Comparison of ENCODE assay signal across 8 mouse cellular contexts in the genomic region with DNA sequence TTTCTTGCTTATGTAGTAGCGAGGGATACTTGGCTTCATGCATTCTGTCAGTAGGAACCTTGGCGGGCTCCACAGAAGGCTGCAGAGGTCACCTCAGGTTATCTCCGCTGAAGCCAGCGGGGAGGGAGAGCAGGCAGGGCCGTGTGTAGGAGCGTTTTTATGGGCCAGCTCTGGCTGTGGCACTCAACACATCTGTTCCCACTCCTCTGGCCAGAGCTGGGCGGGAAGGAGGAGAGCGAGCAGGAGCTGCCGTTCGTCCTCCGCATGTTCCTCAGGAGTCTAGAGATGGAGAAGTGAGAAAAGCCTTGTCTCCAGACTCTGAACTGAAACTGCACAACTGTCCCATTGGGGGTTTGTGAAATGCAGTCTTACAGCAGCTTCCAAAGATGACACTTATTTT.
DNase-seq lines count a peak whose midpoint lies in the region; ATAC-seq and TF ChIP-seq lines count a peak whose summit lies in the region.

No protein-coding gene starts in this region.

- DNase-seq in forebrain, embryonic 10.5 days (ENCODE audit: extremely low spot score, low spot score): no peak
- DNase-seq in forebrain, embryonic 14.5 days (ENCODE audit: low spot score): no peak
- peak; percentile 53 for DNase-seq in brain, adult 2 months (ENCODE audit: low read depth, low spot score)
- peak; percentile 66 to 81 for DNase-seq in heart, adult 2 months
- peak; percentile 67 for DNase-seq in liver, adult 2 months (ENCODE audit: extremely low read depth, low read depth, low spot score)
- no peak for DNase-seq in thymus, postnatal 14 days
- no peak for DNase-seq in layer of hippocampus, adult 8-10 months (ENCODE audit: low spot score in 2 of 2)
- no peak for DNase-seq in lung, postnatal 25 days (ENCODE audit: low spot score)

- H3K27me3 ChIP-seq in forebrain, embryonic 10.5 days (ENCODE audit: poor library complexity, severe bottlenecking): peaks cover 71% of the 10 kb centered on the region
- no peaks in the 10 kb centered on the region; the same call in 1 of the 2 replicates for H3K27me3 ChIP-seq in forebrain, embryonic 14.5 days (replicated peaks; ENCODE audit: control insufficient read depth, insufficient read depth, low read length)
- no peaks in the 10 kb centered on the region for H3K27me3 ChIP-seq in heart, adult 2 months (ENCODE audit: control insufficient read depth, insufficient read depth, low read length)
- H3K27me3 ChIP-seq in liver, adult 2 months (ENCODE audit: control insufficient read depth, insufficient read depth, low read length): no peaks in the 10 kb centered on the region

- H3K4me2 ChIP-seq in forebrain, embryonic 14.5 days (ENCODE audit: low read length): no peak overlapping the region

- H3K9ac ChIP-seq in forebrain, embryonic 14.5 days (ENCODE audit: low read length): no peak overlapping the region
- H3K9ac ChIP-seq in heart, adult 2 months (ENCODE audit: low read depth, low read length): peak overlapping the region; percentile 3
- H3K9ac ChIP-seq in liver, adult 2 months (ENCODE audit: low read depth, low read length): peak overlapping the region; percentile 54

- TF ChIP-seq CTCF in heart, adult 2 months (IDR thresholded peaks at IDR 0.05): no peak
- TF ChIP-seq CTCF in liver, adult 2 months (IDR thresholded peaks at IDR 0.05; ENCODE audit: low read depth, low read length): no peak

- no peak for ATAC-seq in forebrain, embryonic 14.5 days

- TF ChIP-seq POLR2A in heart, adult 2 months (IDR thresholded peaks at IDR 0.05; ENCODE audit: insufficient read depth, low read depth, low read length): no peak
- no peak for TF ChIP-seq POLR2A in liver, adult 2 months (IDR thresholded peaks at IDR 0.05; ENCODE audit: extremely low read depth, insufficient read depth, low read length)

- TF ChIP-seq EP300 in heart, adult 2 months (IDR thresholded peaks at IDR 0.05; ENCODE audit: insufficient read depth, low read depth, low read length): peak; percentile 59

- 0 out of 2 replicates have a peak overlapping the region, but pooled peaks have one; percentile 12 for H3K27ac ChIP-seq in forebrain, embryonic 10.5 days
- H3K27ac ChIP-seq in forebrain, embryonic 14.5 days (ENCODE audit: low read depth, low read length): no peak overlapping the region
- H3K27ac ChIP-seq in heart, adult 2 months: peak overlapping the region; percentile 3
- H3K27ac ChIP-seq in liver, adult 2 months (replicated peaks; ENCODE audit: insufficient read depth, low read depth, low read length): peak overlapping the region; percentile 60

- WGBS in forebrain, embryonic 10.5 days: 37% methylated on average over 11 of the region's 11 CpGs
- WGBS in forebrain, embryonic 14.5 days: 58% methylated on average over 11 of the region's 11 CpGs
- WGBS in heart, adult 2 months: 9% methylated on average over 11 of the region's 11 CpGs
- WGBS in liver, adult 2 months: 20% methylated on average over 11 of the region's 11 CpGs

- peaks cover 81% of the 10 kb centered on the region for H3K4me1 ChIP-seq in forebrain, embryonic 10.5 days
- H3K4me1 ChIP-seq in forebrain, embryonic 14.5 days (ENCODE audit: control insufficient read depth, insufficient read depth, low read length): peaks cover 13% of the 10 kb centered on the region
- peaks cover 27% of the 10 kb centered on the region for H3K4me1 ChIP-seq in heart, adult 2 months (ENCODE audit: control insufficient read depth, insufficient read depth, low read length)
- H3K4me1 ChIP-seq in liver, adult 2 months (ENCODE audit: control insufficient read depth, insufficient read depth, low read length): peaks cover 26% of the 10 kb centered on the region

- H3K79me2 ChIP-seq in heart, adult 2 months (replicated peaks; ENCODE audit: control insufficient read depth, insufficient read depth, low read length): peaks cover 6% of the 10 kb centered on the region
- H3K79me2 ChIP-seq in liver, adult 2 months (ENCODE audit: control insufficient read depth, insufficient read depth, low read length): peaks cover 32% of the 10 kb centered on the region

- intact Hi-C loops in heart, adult 2 months (cut with DNase I): loop anchor here (5.0 kb wide), 4 partner anchors 44 to 981 kb away; partner anchors contain the start of gene Irx5

- no peaks in the 10 kb centered on the region for H3K9me3 ChIP-seq in forebrain, embryonic 10.5 days
- no peaks in the 10 kb centered on the region for H3K9me3 ChIP-seq in forebrain, embryonic 14.5 days (replicated peaks; ENCODE audit: control insufficient read depth, low read length)

- H3K36me3 ChIP-seq in forebrain, embryonic 10.5 days (replicated peaks): no peaks in the 10 kb centered on the region
- no peaks in the 10 kb centered on the region for H3K36me3 ChIP-seq in forebrain, embryonic 14.5 days (ENCODE audit: control insufficient read depth, insufficient read depth, low read length)
- H3K36me3 ChIP-seq in heart, adult 2 months (ENCODE audit: control insufficient read depth, insufficient read depth, low read length): peaks cover 12% of the 10 kb centered on the region
- H3K36me3 ChIP-seq in liver, adult 2 months (ENCODE audit: control insufficient read depth, insufficient read depth, low read length): no peaks in the 10 kb centered on the region

- no peak overlapping the region for H3K4me3 ChIP-seq in forebrain, embryonic 10.5 days
- H3K4me3 ChIP-seq in forebrain, embryonic 14.5 days (ENCODE audit: low read depth, low read length): no peak overlapping the region
- no peak overlapping the region for H3K4me3 ChIP-seq in heart, adult 2 months
- peak overlapping the region; percentile 14; the same call in 1 of the 2 replicates for H3K4me3 ChIP-seq in liver, adult 2 months (ENCODE audit: insufficient read depth, low read depth, low read length)

Comparison
In these comparisons a context has a peak if more than half of its experiments do, and no peak if none do; other contexts are left out.
1. DNase-seq: peak in brain, adult 2 months (single experiment), heart, adult 2 months (2 of 2) and liver, adult 2 months (single experiment); none in forebrain, embryonic 10.5 days (single experiment), forebrain, embryonic 14.5 days (single experiment), thymus, postnatal 14 days (single experiment), layer of hippocampus, adult 8-10 months (0 of 2) and lung, postnatal 25 days (single experiment).